Mouse (Mus musculus): ENCODE measurements at regions not wholly inside any gene's neighbourhood (a gene's known extent, or its start where the extent isn't known, plus 50 kb on each side); places are given as distances from the start of the nearest gene placed in this dataset.
"Not testable (repeated sequence)": the region's sequence is repeated elsewhere in the genome, so short reads cannot be mapped to it uniquely, and the experiment has no call there.

- DNase-seq (ENCODE audit: low read depth, low spot score), result no peak
Measured at GRCm38 (mm10) chr7:113010150-113010549, 56.4 kb downstream of the Rassf10 start.

GRCm38 (mm10) chr7:113017092-113017755 is 63.5 kb downstream of the Rassf10 start:
- no peak for DNase-seq (ENCODE audit: low read depth, low spot score)

DNA sequence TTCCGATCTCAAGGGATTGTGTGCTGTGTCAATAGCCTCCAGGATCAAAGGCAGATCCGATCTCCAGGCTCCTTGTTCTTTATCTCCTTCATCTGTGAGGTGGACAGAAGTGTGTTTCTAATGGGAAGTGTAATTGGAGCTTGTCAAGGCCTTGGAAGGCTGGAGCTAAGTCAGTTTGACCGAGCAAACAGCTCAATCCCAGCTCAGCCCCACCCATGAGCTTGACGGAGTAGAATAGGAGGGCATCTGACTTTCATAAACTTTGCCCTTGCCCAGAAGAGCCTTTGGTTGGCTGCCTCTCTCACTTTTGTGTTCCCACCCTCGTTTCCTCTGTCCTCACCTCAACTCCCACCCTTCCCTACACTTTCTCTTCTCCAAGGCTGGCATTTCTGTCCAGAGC is 67.7 kb downstream of the Rassf10 start:
- DNase-seq (ENCODE audit: low read depth, low spot score), result no peak

- no peak for DNase-seq (ENCODE audit: low read depth, low spot score)
Measured at GRCm38 (mm10) chr7:113022516-113022915, 68.8 kb downstream of the Rassf10 start.

DNA sequence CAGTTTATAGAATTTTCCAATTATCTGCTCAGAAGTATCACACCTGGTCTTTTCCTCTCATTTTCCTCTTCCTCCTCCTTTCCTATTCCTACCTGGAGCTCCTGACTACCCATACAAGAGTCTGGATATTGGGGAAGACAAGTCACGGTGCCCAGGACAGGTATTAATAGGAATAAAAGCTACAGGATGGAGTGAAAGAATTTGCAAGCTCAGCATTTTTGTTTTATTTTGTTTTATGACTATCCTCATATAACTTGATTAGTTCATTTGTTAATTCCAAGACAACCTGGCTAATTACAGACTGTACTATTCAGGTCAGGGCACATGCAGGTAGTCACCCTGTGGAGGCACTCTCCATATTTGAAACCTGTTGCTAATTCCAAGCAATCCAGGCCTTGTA is 72.0 kb downstream of the Rassf10 start:
- no peak for DNase-seq (ENCODE audit: low read depth, low spot score)

- no peak for DNase-seq (ENCODE audit: low read depth, low spot score)
Measured at GRCm38 (mm10) chr7:113026290-113027075, 72.7 kb downstream of the Rassf10 start.

GRCm38 (mm10) chr7:113027125-113027801 is 73.5 kb downstream of the Rassf10 start:
- no peak for DNase-seq (ENCODE audit: low read depth, low spot score)

GRCm38 (mm10) chr7:113030053-113030752 is 76.4 kb downstream of the Rassf10 start:
- DNase-seq (ENCODE audit: low read depth, low spot score), result no peak

- DNase-seq (ENCODE audit: low read depth, low spot score), result no peak
Measured at GRCm38 (mm10) chr7:113035751-113036150, 82.0 kb downstream of the Rassf10 start.

- no peak for DNase-seq (ENCODE audit: low read depth, low spot score)
Measured at GRCm38 (mm10) chr7:113037825-113038613, 84.3 kb downstream of the Rassf10 start.

DNA sequence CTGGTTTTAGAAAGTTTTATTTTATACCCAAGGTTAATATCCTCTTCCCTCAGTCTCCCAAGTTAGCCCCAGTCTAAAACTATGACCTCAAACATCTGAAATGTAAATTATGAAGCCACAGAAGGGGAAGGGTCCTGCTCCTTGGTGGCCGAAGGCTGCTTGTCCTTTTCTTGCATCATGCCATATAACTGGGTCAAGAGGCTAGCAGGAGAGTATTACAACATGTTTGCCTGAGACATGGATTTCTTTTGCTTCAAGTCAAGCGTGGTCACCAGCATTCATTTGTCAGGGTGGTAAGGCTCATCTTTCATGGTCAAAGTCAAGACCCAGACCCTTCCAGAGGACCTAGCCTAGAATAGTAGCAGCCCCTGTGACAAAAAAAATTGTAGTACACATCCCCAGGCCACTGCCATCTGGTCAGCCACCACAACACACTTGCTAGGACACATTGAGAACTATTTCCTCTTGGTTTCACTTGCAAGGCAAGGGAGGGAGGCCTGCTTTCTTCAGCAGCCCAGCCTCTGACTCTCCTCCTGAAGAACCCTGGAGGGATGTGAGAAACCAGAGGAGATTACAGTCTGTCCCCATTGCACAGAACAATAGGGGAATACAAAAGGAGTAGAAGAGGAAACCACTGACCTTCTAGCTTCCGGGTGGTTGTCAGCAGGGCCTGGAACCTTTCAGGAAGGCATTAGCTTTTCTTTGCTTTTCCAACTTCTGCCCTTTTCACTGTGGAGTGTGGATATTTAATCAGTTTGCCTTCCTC is 85.3 kb downstream of the Rassf10 start:
- no peak for DNase-seq (ENCODE audit: low read depth, low spot score)

GRCm38 (mm10) chr7:113045613-113046159 is 91.9 kb downstream of the Rassf10 start:
- DNase-seq (ENCODE audit: low read depth, low spot score), result not testable (repeated sequence)

GRCm38 (mm10) chr7:113046406-113046805 is 92.6 kb downstream of the Rassf10 start:
- DNase-seq (ENCODE audit: low read depth, low spot score), result no peak

DNA sequence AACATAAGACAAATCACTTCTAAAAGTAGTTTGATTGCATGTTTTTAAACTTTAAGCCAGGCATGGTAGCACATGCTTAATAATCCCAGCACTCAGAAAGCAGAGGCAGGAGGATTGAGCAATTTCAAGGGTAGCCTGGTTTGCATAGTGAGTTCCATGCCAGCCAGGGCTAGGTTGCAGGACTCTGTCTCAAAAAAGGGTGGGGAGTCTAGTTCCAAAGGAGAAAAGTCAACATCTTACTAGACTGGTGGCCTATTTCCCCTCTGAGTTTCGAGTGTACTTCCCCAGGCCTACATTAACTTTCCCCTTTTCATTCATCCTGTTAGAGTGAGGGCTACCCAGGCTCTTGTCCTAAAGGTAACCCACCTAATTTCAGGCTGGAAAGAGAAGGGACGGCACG is 93.8 kb downstream of the Rassf10 start:
- DNase-seq (ENCODE audit: low read depth, low spot score), result no peak

DNA sequence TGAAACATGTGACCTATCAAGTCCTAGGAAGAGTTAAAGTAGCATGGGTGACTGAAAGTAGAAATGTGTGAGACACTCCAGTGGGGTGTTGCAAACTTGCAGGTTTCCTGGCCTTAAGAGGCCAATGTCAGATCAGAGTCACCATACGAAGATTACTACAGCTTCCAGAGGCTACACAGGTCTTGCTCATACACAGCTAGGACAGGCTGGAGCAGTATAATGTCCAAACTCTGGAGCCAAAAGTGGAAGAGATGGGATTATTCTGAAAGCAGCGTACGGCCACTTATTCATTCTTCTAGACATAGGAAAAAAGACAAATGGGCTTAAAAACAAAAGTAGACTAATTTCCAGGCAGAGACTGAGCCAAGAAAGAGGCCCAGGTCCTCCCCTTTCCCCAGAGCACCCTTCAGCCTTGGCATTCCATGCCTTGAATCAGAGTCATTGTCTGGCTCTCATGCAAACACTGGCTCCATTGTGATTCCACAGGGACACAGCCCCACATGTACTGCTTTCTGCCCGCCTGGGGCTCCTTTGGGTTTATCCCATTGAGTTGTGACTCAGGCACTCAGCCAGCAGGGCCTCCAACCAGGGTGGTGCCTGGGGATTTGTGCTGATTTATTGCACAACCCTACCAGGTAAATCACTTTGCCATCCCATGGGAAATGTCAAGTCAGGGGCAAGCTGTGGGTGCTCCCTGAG is 94.5 kb downstream of the Rassf10 start:
- DNase-seq (ENCODE audit: low read depth, low spot score), result no peak

GRCm38 (mm10) chr7:113049440-113049839 is 95.7 kb downstream of the Rassf10 start:
- DNase-seq (ENCODE audit: low read depth, low spot score), result no peak

DNA sequence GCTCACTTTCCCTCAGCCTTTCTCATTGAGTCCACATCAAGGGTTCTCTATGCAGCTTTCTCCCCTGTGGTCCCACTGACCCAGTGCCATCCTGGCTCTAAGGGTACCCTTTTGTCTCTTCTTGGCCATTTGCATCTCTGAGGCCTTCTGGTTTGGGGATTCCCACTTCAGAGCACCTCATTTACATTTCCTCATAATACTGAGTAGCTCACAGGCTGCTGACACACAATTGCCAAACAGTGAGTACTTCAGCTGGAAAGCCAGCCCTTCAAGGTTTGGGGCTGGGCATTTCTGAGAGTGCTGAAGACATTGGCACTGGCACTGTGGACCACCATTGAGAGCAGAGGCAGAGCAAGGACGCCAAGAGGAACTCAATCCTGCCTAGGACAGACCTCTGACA is 99.2 kb downstream of the Rassf10 start:
- no peak for DNase-seq (ENCODE audit: low read depth, low spot score)

DNA sequence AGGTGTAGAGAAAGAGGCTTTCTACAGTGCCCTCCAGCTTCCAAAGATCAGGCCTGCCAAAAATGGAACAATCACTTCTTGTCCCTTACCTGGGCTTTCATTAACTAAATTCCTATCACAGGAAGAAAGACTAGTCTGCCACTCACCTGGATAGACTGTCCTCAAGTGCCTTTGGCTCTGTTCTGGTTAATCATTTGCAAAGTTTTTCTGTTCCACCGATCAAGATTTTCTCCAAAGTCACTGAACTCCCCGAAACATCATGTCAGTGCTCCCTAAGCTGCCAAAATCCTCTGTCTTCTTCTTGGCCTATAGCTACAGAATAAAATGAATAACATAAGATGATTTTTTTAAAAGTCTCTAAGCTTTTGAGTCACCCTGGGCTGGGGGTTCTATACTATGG is 102.7 kb downstream of the Rassf10 start:
- no peak for DNase-seq (ENCODE audit: low read depth, low spot score)

GRCm38 (mm10) chr7:113059211-113059966 is 105.6 kb downstream of the Rassf10 start:
- DNase-seq (ENCODE audit: low read depth, low spot score), result no peak
